Mouse (Mus musculus) lung, adult 2 months (tissue): ENCODE data around the gene Nans.

Source experiments
- CTCF ChIP-seq: fragments of 200-500 bp; IDR thresholded peaks from 2 replicates; pipeline ENCODE4 v1.5.1; 2011; ENCODE audit warnings: mild to moderate bottlenecking, low read length, control low read depth; ENCODE audit not compliant: insufficient read depth
- POLR2A ChIP-seq: fragments of 200-500 bp; IDR thresholded peaks from 2 replicates; pipeline ENCODE4 v1.6.1; 2011; ENCODE audit warnings: low read depth, mild to moderate bottlenecking, control low read depth, low read length, borderline replicate concordance; ENCODE audit errors: extremely low read depth

DNA sequence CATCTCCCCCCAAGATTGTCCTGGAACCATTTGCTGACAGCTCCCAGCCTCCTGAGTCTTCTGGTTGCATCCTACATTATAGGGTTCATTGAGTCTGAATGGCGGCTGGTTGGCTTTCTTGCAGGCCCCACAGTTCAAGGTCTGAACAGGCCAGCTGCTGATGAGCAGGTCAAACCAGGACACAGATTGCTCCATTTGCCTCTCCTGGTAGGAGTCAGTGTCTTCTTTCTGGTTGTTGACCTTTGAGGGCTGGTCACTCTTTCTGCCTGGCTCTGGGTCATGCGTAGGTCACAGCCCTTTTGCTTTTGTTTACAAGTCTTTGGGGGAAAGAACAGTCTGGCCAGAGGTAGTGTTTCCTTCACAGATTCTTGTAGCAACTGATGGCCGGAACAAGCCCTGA, 9.5 kb downstream of the Nans start:
- TF ChIP-seq CTCF (no peak), POLR2A (no peak)
